Mouse (Mus musculus): ENCODE measurements around the gene B3galt1.

- TF ChIP-seq POLR2A (IDR thresholded peaks at IDR 0.05; ENCODE audit: low read depth, low read length) (no peak), CTCF (IDR thresholded peaks at IDR 0.05; ENCODE audit: extremely low read depth, insufficient read length, insufficient replicate concordance, low read depth, low read length) (no peak)
Observed at GRCm38 (mm10) chr2:68061341-68061740, 495.7 kb downstream of the B3galt1 start.
